Mouse (Mus musculus): ENCODE measurements at regions not wholly inside any gene's neighbourhood (a gene's known extent, or its start where the extent isn't known, plus 50 kb on each side); places are given as distances from the start of the nearest gene placed in this dataset.

DNA sequence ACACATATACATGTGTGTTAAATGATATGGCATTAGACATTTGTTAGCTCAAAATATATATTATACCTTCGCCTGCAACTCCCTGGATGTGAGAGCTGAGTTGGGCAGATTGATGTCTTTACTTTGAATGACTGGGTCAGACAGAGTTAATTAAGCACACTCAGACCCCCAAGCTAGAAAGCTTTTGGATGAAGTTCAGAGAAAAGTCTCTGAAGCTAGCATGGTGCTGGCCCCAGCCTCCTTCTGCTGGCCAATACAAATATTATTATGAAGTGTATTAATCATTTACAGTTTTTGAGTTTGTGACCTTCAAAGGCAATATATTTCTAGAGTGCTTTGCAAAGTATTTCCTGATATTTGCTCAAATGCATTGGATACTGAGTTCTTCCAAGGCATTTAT, 1753.3 kb downstream of the Efna5 start:
- Histone ChIP-seq H3K9ac (ENCODE audit: low read length) (no peak overlapping the region), H3K4me2 (ENCODE audit: low read length) (no peak overlapping the region), H3K27ac (ENCODE audit: low read depth, low read length) (no peak overlapping the region), H3K4me3 (ENCODE audit: low read depth, low read length) (no peak overlapping the region), H3K4me1 (ENCODE audit: control insufficient read depth, insufficient read depth, low read length) (no peaks in the 10 kb centered on the region), H3K27me3 (replicated peaks; ENCODE audit: control insufficient read depth, insufficient read depth, low read length) (no peaks in the 10 kb centered on the region), H3K36me3 (ENCODE audit: control insufficient read depth, insufficient read depth, low read length) (no peaks in the 10 kb centered on the region), H3K9me3 (replicated peaks; ENCODE audit: control insufficient read depth, low read length) (no peaks in the 10 kb centered on the region)
- DNase-seq (ENCODE audit: low spot score) = no peak
- ATAC-seq = no peak
- 90% methylated on average over 1 of the region's 1 CpGs for WGBS

- no peaks in the 10 kb centered on the region for H3K36me3 ChIP-seq (ENCODE audit: control insufficient read depth, insufficient read depth, low read length)
- H3K4me3 ChIP-seq (ENCODE audit: low read depth, low read length) = no peak overlapping the region
- H3K27me3 ChIP-seq (replicated peaks; ENCODE audit: control insufficient read depth, insufficient read depth, low read length) = no peaks in the 10 kb centered on the region
- H3K4me1 ChIP-seq (ENCODE audit: control insufficient read depth, insufficient read depth, low read length) = no peaks in the 10 kb centered on the region
- no peak for ATAC-seq
- DNase-seq (ENCODE audit: low spot score) = no peak
- no peak overlapping the region for H3K9ac ChIP-seq (ENCODE audit: low read length)
- no peak overlapping the region for H3K27ac ChIP-seq (ENCODE audit: low read depth, low read length)
- 87% methylated on average over 1 of the region's 1 CpGs for WGBS
- no peak overlapping the region for H3K4me2 ChIP-seq (ENCODE audit: low read length)
- H3K9me3 ChIP-seq (replicated peaks; ENCODE audit: control insufficient read depth, low read length) = no peaks in the 10 kb centered on the region
Measured at GRCm38 (mm10) chr17:61106302-61106701, 1774.8 kb downstream of the Efna5 start.

DNA sequence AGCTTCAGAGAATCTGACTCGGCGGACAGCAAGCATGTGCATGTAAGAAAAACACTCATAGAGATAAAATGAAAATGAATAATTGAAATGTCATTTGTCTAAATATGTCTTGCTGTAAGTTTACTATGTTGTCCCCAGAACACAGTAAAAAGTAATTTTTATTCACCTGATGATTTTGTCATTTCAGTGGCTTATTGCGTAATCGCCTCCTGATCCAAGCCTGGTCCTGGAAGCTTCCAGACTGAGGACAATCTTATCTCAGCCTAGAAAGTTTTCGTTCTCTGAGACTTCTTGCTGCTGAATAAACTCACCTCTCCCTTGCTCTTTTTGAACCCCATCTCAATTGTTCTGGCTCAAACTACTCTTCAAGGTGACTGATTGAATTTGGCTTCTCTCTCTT, 1820.7 kb downstream of the Efna5 start:
- Histone ChIP-seq H3K4me3 (ENCODE audit: low read depth, low read length) (no peak overlapping the region), H3K27me3 (replicated peaks; ENCODE audit: control insufficient read depth, insufficient read depth, low read length) (no peaks in the 10 kb centered on the region), H3K36me3 (ENCODE audit: control insufficient read depth, insufficient read depth, low read length) (no peaks in the 10 kb centered on the region), H3K4me1 (ENCODE audit: control insufficient read depth, insufficient read depth, low read length) (no peaks in the 10 kb centered on the region), H3K4me2 (ENCODE audit: low read length) (no peak overlapping the region), H3K9ac (ENCODE audit: low read length) (no peak overlapping the region), H3K27ac (ENCODE audit: low read depth, low read length) (no peak overlapping the region), H3K9me3 (replicated peaks; ENCODE audit: control insufficient read depth, low read length) (no peaks in the 10 kb centered on the region)
- ATAC-seq (no peak), DNase-seq (ENCODE audit: low spot score) (no peak)
- 94% methylated on average over 5 of the region's 5 CpGs for WGBS

DNA sequence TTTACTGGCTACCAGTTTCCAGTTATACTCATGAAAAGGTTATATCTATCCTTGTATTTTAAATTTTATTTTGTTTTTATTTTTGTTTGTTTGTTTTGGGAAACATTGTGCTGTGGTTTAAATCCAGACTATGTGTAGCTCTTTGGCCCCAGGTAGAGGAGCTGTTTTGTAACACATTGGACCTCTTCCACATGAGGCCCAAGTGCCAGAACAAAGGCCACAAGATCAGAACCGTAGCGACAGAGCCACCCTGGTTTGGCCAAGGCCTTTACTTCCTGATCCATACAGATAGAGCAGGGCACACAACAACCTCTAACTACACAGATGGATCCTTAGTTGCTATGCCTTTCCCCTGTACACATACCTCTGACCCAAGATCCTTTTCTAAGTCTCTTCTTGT, 1822.6 kb downstream of the Efna5 start:
- DNase-seq (ENCODE audit: low spot score) = no peak
- Histone ChIP-seq H3K4me1 (ENCODE audit: control insufficient read depth, insufficient read depth, low read length) (no peaks in the 10 kb centered on the region), H3K9me3 (replicated peaks; ENCODE audit: control insufficient read depth, low read length) (no peaks in the 10 kb centered on the region), H3K27ac (ENCODE audit: low read depth, low read length) (no peak overlapping the region), H3K9ac (ENCODE audit: low read length) (no peak overlapping the region), H3K27me3 (replicated peaks; ENCODE audit: control insufficient read depth, insufficient read depth, low read length) (no peaks in the 10 kb centered on the region), H3K36me3 (ENCODE audit: control insufficient read depth, insufficient read depth, low read length) (no peaks in the 10 kb centered on the region), H3K4me2 (ENCODE audit: low read length) (no peak overlapping the region), H3K4me3 (ENCODE audit: low read depth, low read length) (no peak overlapping the region)
- WGBS = 96% methylated on average over 2 of the region's 2 CpGs
- ATAC-seq = no peak

- H3K27me3 ChIP-seq (replicated peaks; ENCODE audit: control insufficient read depth, insufficient read depth, low read length) = no peaks in the 10 kb centered on the region
- no peaks in the 10 kb centered on the region for H3K36me3 ChIP-seq (ENCODE audit: control insufficient read depth, insufficient read depth, low read length)
- DNase-seq (ENCODE audit: low spot score) (peak; percentile 73), ATAC-seq (peak; percentile 84)
- H3K27ac ChIP-seq (ENCODE audit: low read depth, low read length) = no peak overlapping the region
- no peaks in the 10 kb centered on the region for H3K4me1 ChIP-seq (ENCODE audit: control insufficient read depth, insufficient read depth, low read length)
- WGBS = 6% methylated on average over 4 of the region's 4 CpGs
- no peaks in the 10 kb centered on the region for H3K9me3 ChIP-seq (replicated peaks; ENCODE audit: control insufficient read depth, low read length)
- H3K9ac ChIP-seq (ENCODE audit: low read length) = no peak overlapping the region
- H3K4me3 ChIP-seq (ENCODE audit: low read depth, low read length) = no peak overlapping the region
- H3K4me2 ChIP-seq (ENCODE audit: low read length) = no peak overlapping the region
Measured at GRCm38 (mm10) chr17:61033544-61034251, 1847.4 kb downstream of the Efna5 start.

GRCm38 (mm10) chr17:61018647-61019046, 1862.5 kb downstream of the Efna5 start:
- WGBS = 26% methylated on average over 4 of the region's 4 CpGs
- Histone ChIP-seq H3K4me1 (ENCODE audit: control insufficient read depth, insufficient read depth, low read length) (no peaks in the 10 kb centered on the region), H3K9ac (ENCODE audit: low read length) (no peak overlapping the region), H3K27me3 (replicated peaks; ENCODE audit: control insufficient read depth, insufficient read depth, low read length) (no peaks in the 10 kb centered on the region), H3K9me3 (replicated peaks; ENCODE audit: control insufficient read depth, low read length) (no peaks in the 10 kb centered on the region), H3K36me3 (ENCODE audit: control insufficient read depth, insufficient read depth, low read length) (no peaks in the 10 kb centered on the region), H3K27ac (ENCODE audit: low read depth, low read length) (no peak overlapping the region), H3K4me2 (ENCODE audit: low read length) (no peak overlapping the region), H3K4me3 (ENCODE audit: low read depth, low read length) (no peak overlapping the region)
- peak; percentile 52 for ATAC-seq
- peak; percentile 52 for DNase-seq (ENCODE audit: low spot score)
